Mouse (Mus musculus) brain, embryonic 14.5 days (tissue): ENCODE data around the gene Uevld.

ENCODE experiments used
- CTCF ChIP-seq: fragments of 200-500 bp; IDR thresholded peaks from 2 replicates; pipeline ENCODE4 v1.5.1; 2012; ENCODE audit warnings: inconsistent platforms, mild to moderate bottlenecking, moderate library complexity, borderline replicate concordance; ENCODE audit not compliant: insufficient read depth, insufficient read length; ENCODE audit errors: extremely low read depth
- POLR2A ChIP-seq: fragments of 200-500 bp; IDR thresholded peaks from 2 replicates; pipeline ENCODE4 v1.6.1; 2012; ENCODE audit warnings: mild to moderate bottlenecking, inconsistent platforms, borderline replicate concordance; ENCODE audit not compliant: poor library complexity, insufficient read depth, insufficient read length, severe bottlenecking; ENCODE audit errors: extremely low read depth

DNA sequence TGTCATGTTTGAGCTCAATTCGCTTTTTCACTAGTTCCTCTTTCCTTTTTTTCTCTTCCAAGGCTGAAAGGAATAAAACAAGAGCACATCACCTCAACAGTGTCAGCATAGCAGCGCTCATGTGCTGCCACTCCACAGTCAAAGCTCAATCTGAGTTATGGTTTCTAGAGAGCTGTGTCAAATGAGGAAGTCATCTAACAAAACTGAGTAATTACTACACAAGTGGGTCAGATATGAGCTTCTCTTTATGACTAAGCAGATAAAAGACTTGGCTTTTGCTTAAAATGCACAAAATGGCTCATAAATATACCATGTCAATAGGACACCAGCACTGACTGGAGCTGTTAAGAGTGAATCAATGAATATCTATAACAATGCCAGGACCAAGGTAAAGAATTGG, 40.6 kb upstream of the Uevld start:
- TF ChIP-seq CTCF (no peak), POLR2A (no peak)
